Mouse (Mus musculus) C2C12 (cell line): Measurements from ENCODE around the gene Kirrel3.

Experiments used
- CEBPB ChIP-seq: IDR thresholded peaks from one replicate; pipeline ENCODE4 v1.6.1; 2011; ENCODE audit warnings: low read depth, mild to moderate bottlenecking, control low read depth, moderate library complexity
- CTCF ChIP-seq: IDR thresholded peaks from one replicate; pipeline ENCODE4 v1.5.1; 2011; ENCODE audit not compliant: control insufficient read depth, insufficient read depth, insufficient read length
- FOSL1 ChIP-seq: IDR thresholded peaks from one replicate; pipeline ENCODE4 v1.8.0; 2011; ENCODE audit warnings: mild to moderate bottlenecking, low read length; ENCODE audit not compliant: poor library complexity, insufficient read depth, severe bottlenecking
- MAX ChIP-seq: IDR thresholded peaks from one replicate; pipeline ENCODE4 v1.6.1; 2011; ENCODE audit warnings: mild to moderate bottlenecking, control low read depth
- MYOD1 ChIP-seq: IDR thresholded peaks from one replicate; pipeline ENCODE4 v1.6.1; 2011; ENCODE audit warnings: low read depth; ENCODE audit not compliant: control insufficient read depth, insufficient read length
- MYOG ChIP-seq: IDR thresholded peaks from one replicate; pipeline ENCODE4 v1.6.1; 2011; ENCODE audit not compliant: control insufficient read depth, insufficient read length; ENCODE audit errors: extremely low read depth
- USF1 ChIP-seq: IDR thresholded peaks from one replicate; pipeline ENCODE4 v1.6.1; 2011; ENCODE audit warnings: low read depth, mild to moderate bottlenecking, control low read depth, moderate library complexity

GRCm38 (mm10) chr9:34905164-34905563 is 419.5 kb downstream of the Kirrel3 start:
- TF ChIP-seq FOSL1 (no peak), MAX (no peak), CTCF (no peak), CEBPB (no peak), MYOD1 (no peak), USF1 (no peak), MYOG (no peak)
